Mouse (Mus musculus) small intestine, adult 2 months (tissue): ENCODE results near the gene Tmem143.

Experiments
- CTCF ChIP-seq: fragments of 200-500 bp; IDR thresholded peaks from 2 replicates; pipeline ENCODE4 v1.5.1; 2012; ENCODE audit warnings: low read depth, mild to moderate bottlenecking, control low read depth, inconsistent platforms, low read length, moderate library complexity, mixed read lengths; ENCODE audit not compliant: insufficient replicate concordance, insufficient read length; ENCODE audit errors: extremely low read depth
- POLR2A ChIP-seq: fragments of 200-500 bp; IDR thresholded peaks from 2 replicates; pipeline ENCODE4 v1.6.1; 2012; ENCODE audit warnings: low read depth, mild to moderate bottlenecking, control low read depth, inconsistent platforms, low read length, moderate library complexity

DNA sequence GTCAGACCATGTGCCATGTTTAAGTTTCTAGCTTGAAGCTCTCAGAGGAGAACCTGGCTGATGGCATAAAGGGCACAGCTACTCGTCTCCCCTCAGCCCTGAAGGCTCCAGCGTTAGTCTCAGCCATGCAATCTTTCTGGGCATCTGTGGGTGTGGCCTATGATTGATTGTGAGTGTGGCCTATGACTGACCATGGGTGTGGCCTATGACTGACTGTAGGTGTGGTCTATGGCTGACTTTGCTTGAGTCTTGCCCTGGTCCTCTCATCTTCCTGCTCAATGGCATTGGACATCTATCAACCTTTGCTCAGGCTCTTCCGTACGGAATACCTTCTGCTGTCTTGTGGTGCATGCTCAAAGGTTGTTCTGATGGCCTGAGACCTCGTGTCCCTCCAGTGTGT, 4.8 kb downstream of the Tmem143 start:
- TF ChIP-seq CTCF (no peak), POLR2A (no peak)
